Mouse (Mus musculus): ENCODE results near the gene Lgi2. TPM values are rescaled to one million over a fixed set of nuclear protein-coding genes. Genes with fewer than 3 reads are reported as not detected.

The Lgi2 gene
- polyA plus RNA-seq, 1 experiment from 2014 or later: 8.5 TPM

- Histone ChIP-seq H3K4me3 (replicated peaks) (no peak overlapping the region), H3K9me3 (peaks cover 6% of the 10 kb centered on the region; the same call in 1 of the 2 replicates), H3K9ac (no peak overlapping the region), H3K36me3 (no peaks in the 10 kb centered on the region), H3K4me2 (replicated peaks) (no peak overlapping the region), H3K27me3 (replicated peaks) (no peaks in the 10 kb centered on the region), H3K27ac (no peak overlapping the region), H3K4me1 (replicated peaks) (peaks cover under 1% of the 10 kb centered on the region; the same call in 1 of the 2 replicates)
- ATAC-seq: no peak
- WGBS: 64% methylated on average over 6 of the region's 6 CpGs
Measured at GRCm38 (mm10) chr5:52570746-52571145, 4.5 kb upstream of the Lgi2 start.

GRCm38 (mm10) chr5:52565214-52565812 is 949 bp downstream of the Lgi2 start:
- Histone ChIP-seq H3K9me3 (no peaks in the 10 kb centered on the region), H3K9ac (peak overlapping the region; percentile 60), H3K4me3 (replicated peaks) (peak overlapping the region; percentile 75), H3K36me3 (no peaks in the 10 kb centered on the region), H3K4me2 (replicated peaks) (peak overlapping the region; percentile 97), H3K27me3 (replicated peaks) (no peaks in the 10 kb centered on the region), H3K27ac (no peak overlapping the region; the same call in 1 of the 2 replicates), H3K4me1 (replicated peaks) (peaks cover 16% of the 10 kb centered on the region)
- WGBS: 2% methylated on average over 17 of the region's 17 CpGs
- peak; percentile 66 for ATAC-seq

GRCm38 (mm10) chr5:52564351-52564750 is 1.9 kb downstream of the Lgi2 start:
- H3K4me1 ChIP-seq (replicated peaks): peaks cover 16% of the 10 kb centered on the region
- 33% methylated on average over 3 of the region's 3 CpGs for WGBS
- H3K27me3 ChIP-seq (replicated peaks): no peaks in the 10 kb centered on the region
- H3K4me3 ChIP-seq (replicated peaks): peak overlapping the region; percentile 75; the same call in 1 of the 2 replicates
- peak overlapping the region; percentile 36; the same call in 1 of the 2 replicates for H3K27ac ChIP-seq
- no peaks in the 10 kb centered on the region for H3K9me3 ChIP-seq
- H3K9ac ChIP-seq: no peak overlapping the region
- H3K36me3 ChIP-seq: no peaks in the 10 kb centered on the region
- no peak for ATAC-seq
- peak overlapping the region; percentile 97 for H3K4me2 ChIP-seq (replicated peaks)

- Histone ChIP-seq H3K4me1 (replicated peaks) (peaks cover 10% of the 10 kb centered on the region), H3K9ac (no peak overlapping the region), H3K4me3 (replicated peaks) (no peak overlapping the region), H3K36me3 (no peaks in the 10 kb centered on the region), H3K27me3 (replicated peaks) (no peaks in the 10 kb centered on the region), H3K27ac (no peak overlapping the region), H3K9me3 (no peaks in the 10 kb centered on the region), H3K4me2 (replicated peaks) (no peak overlapping the region)
- ATAC-seq: no peak
- WGBS: 80% methylated on average over 8 of the region's 8 CpGs
Measured at GRCm38 (mm10) chr5:52560240-52560639, 6.0 kb downstream of the Lgi2 start.

GRCm38 (mm10) chr5:52555526-52555925 is 10.7 kb downstream of the Lgi2 start:
- WGBS: 83% methylated on average over 7 of the region's 7 CpGs
- Histone ChIP-seq H3K27ac (no peak overlapping the region), H3K9ac (no peak overlapping the region), H3K27me3 (replicated peaks) (no peaks in the 10 kb centered on the region), H3K36me3 (no peaks in the 10 kb centered on the region), H3K9me3 (no peaks in the 10 kb centered on the region), H3K4me1 (replicated peaks) (no peaks in the 10 kb centered on the region), H3K4me2 (replicated peaks) (no peak overlapping the region), H3K4me3 (replicated peaks) (no peak overlapping the region)
- ATAC-seq: no peak

GRCm38 (mm10) chr5:52551318-52551632 is 15.0 kb downstream of the Lgi2 start:
- no peak for ATAC-seq
- Histone ChIP-seq H3K9ac (no peak overlapping the region), H3K9me3 (no peaks in the 10 kb centered on the region), H3K4me3 (replicated peaks) (no peak overlapping the region), H3K27ac (no peak overlapping the region), H3K4me1 (replicated peaks) (no peaks in the 10 kb centered on the region), H3K27me3 (replicated peaks) (no peaks in the 10 kb centered on the region), H3K4me2 (replicated peaks) (no peak overlapping the region), H3K36me3 (no peaks in the 10 kb centered on the region)
- WGBS: 70% methylated on average over 3 of the region's 3 CpGs

- Histone ChIP-seq H3K4me1 (replicated peaks) (no peaks in the 10 kb centered on the region), H3K9ac (no peak overlapping the region), H3K36me3 (no peaks in the 10 kb centered on the region), H3K4me3 (replicated peaks) (no peak overlapping the region), H3K27ac (no peak overlapping the region), H3K27me3 (replicated peaks) (no peaks in the 10 kb centered on the region), H3K4me2 (replicated peaks) (no peak overlapping the region), H3K9me3 (no peaks in the 10 kb centered on the region)
- ATAC-seq: no peak
- WGBS: 75% methylated on average over 13 of the region's 13 CpGs
Measured at GRCm38 (mm10) chr5:52550613-52551317, 15.5 kb downstream of the Lgi2 start.

GRCm38 (mm10) chr5:52546950-52547349 is 19.3 kb downstream of the Lgi2 start:
- no peaks in the 10 kb centered on the region for H3K36me3 ChIP-seq
- H3K27me3 ChIP-seq (replicated peaks): no peaks in the 10 kb centered on the region
- no peak overlapping the region for H3K27ac ChIP-seq
- no peak for ATAC-seq
- no peak overlapping the region for H3K4me2 ChIP-seq (replicated peaks)
- no peaks in the 10 kb centered on the region for H3K4me1 ChIP-seq (replicated peaks)
- H3K4me3 ChIP-seq (replicated peaks): no peak overlapping the region
- 48% methylated on average over 3 of the region's 3 CpGs for WGBS
- no peaks in the 10 kb centered on the region for H3K9me3 ChIP-seq
- H3K9ac ChIP-seq: no peak overlapping the region

- no peak for ATAC-seq
- no peak overlapping the region for H3K27ac ChIP-seq
- no peaks in the 10 kb centered on the region for H3K36me3 ChIP-seq
- H3K4me1 ChIP-seq (replicated peaks): peaks cover 9% of the 10 kb centered on the region; the same call in 1 of the 2 replicates
- no peaks in the 10 kb centered on the region for H3K27me3 ChIP-seq (replicated peaks)
- no peak overlapping the region for H3K4me2 ChIP-seq (replicated peaks)
- no peaks in the 10 kb centered on the region for H3K9me3 ChIP-seq
- no peak overlapping the region for H3K4me3 ChIP-seq (replicated peaks)
- WGBS: 83% methylated on average over 4 of the region's 4 CpGs
- H3K9ac ChIP-seq: no peak overlapping the region
Measured at GRCm38 (mm10) chr5:52543770-52544169, 22.5 kb downstream of the Lgi2 start.

- H3K4me1 ChIP-seq (replicated peaks): peaks cover 23% of the 10 kb centered on the region
- no peak for ATAC-seq
- H3K4me3 ChIP-seq (replicated peaks): no peak overlapping the region
- no peak overlapping the region for H3K9ac ChIP-seq
- no peaks in the 10 kb centered on the region for H3K9me3 ChIP-seq
- H3K36me3 ChIP-seq: no peaks in the 10 kb centered on the region
- peak overlapping the region; percentile 77 for H3K27ac ChIP-seq
- no peaks in the 10 kb centered on the region for H3K27me3 ChIP-seq (replicated peaks)
- H3K4me2 ChIP-seq (replicated peaks): no peak overlapping the region
- 30% methylated on average over 3 of the region's 3 CpGs for WGBS
Measured at GRCm38 (mm10) chr5:52540186-52540585, 26.1 kb downstream of the Lgi2 start.

- H3K4me2 ChIP-seq (replicated peaks): no peak overlapping the region
- H3K36me3 ChIP-seq: no peaks in the 10 kb centered on the region
- H3K9me3 ChIP-seq: no peaks in the 10 kb centered on the region
- peaks cover 29% of the 10 kb centered on the region for H3K4me1 ChIP-seq (replicated peaks)
- peak; percentile 71 for ATAC-seq
- H3K27ac ChIP-seq: peak overlapping the region; percentile 77
- no peaks in the 10 kb centered on the region for H3K27me3 ChIP-seq (replicated peaks)
- H3K4me3 ChIP-seq (replicated peaks): no peak overlapping the region
- H3K9ac ChIP-seq: no peak overlapping the region
Measured at GRCm38 (mm10) chr5:52539483-52539882, 26.8 kb downstream of the Lgi2 start.

- ATAC-seq: peak; percentile 90
- Histone ChIP-seq H3K36me3 (no peaks in the 10 kb centered on the region), H3K9me3 (no peaks in the 10 kb centered on the region), H3K27me3 (replicated peaks) (no peaks in the 10 kb centered on the region), H3K4me3 (replicated peaks) (no peak overlapping the region), H3K4me2 (replicated peaks) (no peak overlapping the region), H3K9ac (no peak overlapping the region), H3K27ac (0 out of 2 replicates have a peak overlapping the region, but pooled peaks have one; percentile 72), H3K4me1 (replicated peaks) (peaks cover 36% of the 10 kb centered on the region)
- 57% methylated on average over 7 of the region's 7 CpGs for WGBS
Measured at GRCm38 (mm10) chr5:52537024-52537423, 29.2 kb downstream of the Lgi2 start.

Data from intestine, embryonic 15.5 days (tissue).